Mouse (Mus musculus) heart, postnatal 0 days (tissue): ENCODE results near the gene Hist1h4m. TPM values are rescaled to one million over a fixed set of nuclear protein-coding genes. Genes with fewer than 3 reads are reported as not detected.
"Not testable (repeated sequence)": the region's sequence is repeated elsewhere in the genome, so short reads cannot be mapped to it uniquely, and the experiment has no call there.

Experiments
- ATAC-seq: fragments of 200-750 bp; cut with Nextera tagmentation; 2 replicates; pipeline ENCODE4 v1.8.0; 2017; ENCODE audit warnings: low read depth, moderate number of reproducible peaks, moderate library complexity; ENCODE audit not compliant: insufficient read depth
- DNase-seq: peaks from one replicate; pipeline ENCODE4 v3.0.0-alpha.2; 2016; ENCODE audit warnings: low spot score
- H3K27ac ChIP-seq: fragments of 300-500 bp; sonication (generic); 2 replicates; pipeline ENCODE4 v1.5.1; 2014; ENCODE audit warnings: low read depth, mild to moderate bottlenecking
- H3K27me3 ChIP-seq: fragments of 300-500 bp; sonication (generic); 2 replicates; pipeline ENCODE4 v1.6.1; 2014; ENCODE audit warnings: low read length, mixed read lengths; ENCODE audit not compliant: control insufficient read depth, insufficient read depth
- H3K36me3 ChIP-seq: fragments of 300-500 bp; sonication (generic); replicated peaks from 2 replicates; pipeline ENCODE4 v1.6.1; 2014; ENCODE audit warnings: low read length, mixed read lengths; ENCODE audit not compliant: control insufficient read depth, insufficient read depth
- H3K4me1 ChIP-seq: fragments of 300-500 bp; sonication (generic); 2 replicates; pipeline ENCODE4 v1.6.1; 2014; ENCODE audit warnings: antibody characterized with exemption; ENCODE audit not compliant: control insufficient read depth, insufficient read depth
- H3K4me2 ChIP-seq: fragments of 300-500 bp; sonication (generic); 2 replicates; pipeline ENCODE4 v1.6.1; 2014; ENCODE audit warnings: low read depth, mild to moderate bottlenecking, low read length, moderate library complexity
- H3K4me3 ChIP-seq: fragments of 300-500 bp; sonication (generic); 2 replicates; pipeline ENCODE4 v1.5.1; 2014; ENCODE audit warnings: low read depth, low read length
- H3K9ac ChIP-seq: fragments of 300-500 bp; sonication (generic); replicated peaks from 2 replicates; pipeline ENCODE4 v1.6.1; 2014; ENCODE audit warnings: low read depth, low read length, mixed read lengths
- H3K9me3 ChIP-seq: fragments of 300-500 bp; sonication (generic); replicated peaks from 2 replicates; pipeline ENCODE4 v1.6.1; 2016; ENCODE audit warnings: low read length; ENCODE audit not compliant: control insufficient read depth
- CTCF ChIP-seq: IDR thresholded peaks from 2 replicates; pipeline ENCODE4 v1.5.1; 2016; ENCODE audit warnings: antibody characterized with exemption, control low read depth, low read depth
- EP300 ChIP-seq: IDR thresholded peaks from 2 replicates; pipeline ENCODE4 v1.6.1; 2016; ENCODE audit warnings: antibody characterized with exemption, low read depth
- WGBS: fragments of 180-500 bp; shearing (Covaris S2); extraction: QIAGEN DNeasy Blood & Tissue Kit; methylation state at CpG from one replicate; pipeline ENCODE4 v1.1.7; 2014; 5-methylcytosine and 5-hydroxymethylcytosine counted together
- polyA plus RNA-seq: library from polyadenylated mRNA; unstranded; fragments of >200 nt; fragmentation: Nextera tagmentation; extraction: Ambion mirVana; gene quantifications from 2 replicates; pipeline ENCODE4 v1.2.1, GENCODE M21; 2015
- total RNA-seq: library from RNA; depleted of rRNA; stranded (reverse); fragments of >200 nt; gene quantifications from 2 replicates; pipeline ENCODE4 v1.2.3, GENCODE M21; 2014; ENCODE audit warnings: low replicate concordance

Gene Hist1h4m
- total and polyA plus RNA-seq, 2 experiments from 2014 or later = 2.7 TPM; not detected in 1

DNA sequence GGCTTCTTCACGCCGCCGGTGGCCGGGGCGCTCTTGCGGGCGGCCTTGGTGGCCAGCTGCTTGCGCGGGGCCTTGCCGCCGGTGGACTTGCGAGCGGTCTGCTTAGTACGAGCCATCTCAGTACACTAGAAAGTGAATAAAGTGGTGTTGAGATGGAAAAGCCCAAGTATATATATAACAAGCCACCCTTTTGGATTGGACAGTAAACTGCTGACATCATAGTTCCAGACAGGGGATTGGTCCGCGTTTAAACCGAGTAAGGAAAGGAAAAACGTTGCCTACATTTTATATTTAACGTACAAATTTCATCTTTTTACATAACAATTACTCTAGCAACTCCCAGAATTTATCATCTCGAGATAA lies 28.3 kb upstream of the Hist1h4m start, which contains the start of gene Hist1h3i:
Gene Hist1h3i (minus strand): TSS at position 116 of the 363 bp plus-strand sequence.
- DNase-seq (peak; percentile 96), ATAC-seq (peak; percentile 67)
- H3K4me2 ChIP-seq = peak within 1 kb of the TSS; percentile 68
- peak within 1 kb of the TSS; percentile 84 for H3K27ac ChIP-seq
- WGBS = under 1% methylated on average over 13 of the region's 20 CpGs
- H3K27me3 ChIP-seq = no peaks in the 10 kb centered on the region
- no peaks in the 10 kb centered on the region for H3K36me3 ChIP-seq
- no peaks in the 10 kb centered on the region for H3K9me3 ChIP-seq
- no peak for TF ChIP-seq EP300
- no peak for TF ChIP-seq CTCF
- H3K9ac ChIP-seq = peak within 1 kb of the TSS; percentile 62
- H3K4me3 ChIP-seq = peak within 1 kb of the TSS; percentile 47
- peaks cover 36% of the 10 kb centered on the region for H3K4me1 ChIP-seq

DNA sequence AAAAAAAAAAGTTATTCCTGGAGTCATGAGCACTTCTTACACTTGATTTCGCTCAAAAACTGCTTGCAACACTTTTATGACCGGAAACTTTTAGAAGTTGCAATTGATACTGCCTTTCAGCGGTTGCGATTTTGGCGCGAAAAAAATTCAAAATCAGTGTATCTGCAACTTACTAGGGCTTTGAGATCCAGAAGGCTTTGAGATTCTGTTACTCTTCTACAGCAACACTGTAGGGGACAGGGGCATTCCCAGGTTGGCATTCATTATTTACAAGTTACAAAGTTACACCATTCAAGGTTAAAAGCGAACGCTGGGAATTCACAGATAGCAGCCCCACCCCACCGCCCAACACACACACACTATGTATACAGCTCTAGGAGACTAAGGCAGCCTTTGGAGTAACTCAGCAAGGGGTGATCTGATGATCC lies 27.8 kb upstream of the Hist1h4m start:
- Histone ChIP-seq H3K27ac (peak overlapping the region; percentile 72), H3K4me3 (peak overlapping the region; percentile 47), H3K9ac (peak overlapping the region; percentile 62; the same call in 1 of the 2 replicates), H3K4me1 (peaks cover 34% of the 10 kb centered on the region), H3K27me3 (no peaks in the 10 kb centered on the region), H3K4me2 (peak overlapping the region; percentile 68), H3K9me3 (no peaks in the 10 kb centered on the region), H3K36me3 (no peaks in the 10 kb centered on the region)
- WGBS = 4% methylated on average over 9 of the region's 9 CpGs
- no peak for DNase-seq
- ATAC-seq = no peak
- TF ChIP-seq CTCF = no peak
- no peak for TF ChIP-seq EP300

DNA sequence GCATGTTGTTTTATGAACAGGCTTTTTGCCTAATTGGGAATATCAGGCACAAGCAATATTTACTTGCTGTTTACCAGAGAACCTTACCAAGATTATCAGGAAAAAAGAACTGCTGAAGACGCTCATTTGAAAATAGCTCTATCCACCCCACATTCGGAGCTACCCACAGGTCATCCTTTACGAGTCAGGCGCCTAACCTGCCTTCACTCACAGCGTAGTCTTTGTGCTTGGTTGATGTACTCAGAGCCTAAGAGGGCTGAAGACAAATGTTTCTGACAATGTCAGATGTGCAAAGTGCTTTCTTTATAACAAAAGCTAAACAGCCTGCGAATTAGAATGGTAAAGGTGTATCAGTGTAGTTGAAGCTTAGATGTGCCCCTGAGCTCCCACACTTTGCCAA lies 27.2 kb upstream of the Hist1h4m start:
- 56% methylated on average over 6 of the region's 6 CpGs for WGBS
- no peak for TF ChIP-seq EP300
- TF ChIP-seq CTCF = no peak
- no peak for DNase-seq
- Histone ChIP-seq H3K9me3 (no peaks in the 10 kb centered on the region), H3K4me2 (peak overlapping the region; percentile 68; the same call in 1 of the 2 replicates), H3K27ac (peak overlapping the region; percentile 72), H3K27me3 (no peaks in the 10 kb centered on the region), H3K4me1 (peaks cover 34% of the 10 kb centered on the region), H3K9ac (0 out of 2 replicates have a peak overlapping the region, but pooled peaks have one; percentile 62), H3K36me3 (no peaks in the 10 kb centered on the region), H3K4me3 (no peak overlapping the region)
- ATAC-seq = no peak

DNA sequence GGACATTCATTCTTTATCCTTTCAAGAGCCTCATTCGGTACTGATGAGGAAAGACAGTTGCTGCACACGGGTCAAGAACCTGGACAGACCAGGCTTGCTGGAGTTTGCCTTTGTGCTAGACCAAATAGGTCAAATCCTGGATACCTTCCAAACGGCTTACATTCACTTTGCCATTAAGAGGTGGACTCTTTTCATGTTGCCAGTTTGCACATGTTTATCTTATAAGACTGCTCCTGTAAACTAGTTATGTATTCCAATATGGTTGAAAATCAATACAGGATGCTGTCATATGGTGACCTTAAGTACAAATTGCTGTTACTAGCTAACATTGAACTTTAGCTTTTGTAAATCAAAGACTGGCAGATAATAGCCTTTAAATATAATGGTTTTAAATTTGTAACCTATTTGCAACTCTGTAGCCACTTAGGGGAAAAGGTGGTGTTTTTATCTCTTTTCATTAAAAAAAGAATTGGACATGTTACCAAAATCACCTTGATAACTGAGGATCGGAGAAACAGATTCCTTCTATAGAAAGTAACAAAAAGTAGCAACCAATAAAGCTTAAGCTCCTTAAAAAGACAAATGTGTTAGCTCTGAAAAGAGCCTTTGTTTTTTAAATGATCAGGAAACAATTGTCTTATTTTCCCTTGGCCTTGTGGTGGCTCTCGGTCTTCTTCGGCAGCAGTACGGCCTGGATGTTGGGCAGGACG lies 25.2 kb upstream of the Hist1h4m start:
- DNase-seq (no peak), ATAC-seq (no peak)
- Histone ChIP-seq H3K36me3 (no peaks in the 10 kb centered on the region), H3K4me2 (peak overlapping the region; percentile 50), H3K9me3 (no peaks in the 10 kb centered on the region), H3K4me3 (peak overlapping the region; percentile 45), H3K4me1 (peaks cover 34% of the 10 kb centered on the region), H3K9ac (no peak overlapping the region; the same call in 1 of the 2 replicates), H3K27ac (peak overlapping the region; percentile 77), H3K27me3 (no peaks in the 10 kb centered on the region)
- TF ChIP-seq CTCF (no peak), EP300 (no peak)
- WGBS = 11% methylated on average over 8 of the region's 8 CpGs

DNA sequence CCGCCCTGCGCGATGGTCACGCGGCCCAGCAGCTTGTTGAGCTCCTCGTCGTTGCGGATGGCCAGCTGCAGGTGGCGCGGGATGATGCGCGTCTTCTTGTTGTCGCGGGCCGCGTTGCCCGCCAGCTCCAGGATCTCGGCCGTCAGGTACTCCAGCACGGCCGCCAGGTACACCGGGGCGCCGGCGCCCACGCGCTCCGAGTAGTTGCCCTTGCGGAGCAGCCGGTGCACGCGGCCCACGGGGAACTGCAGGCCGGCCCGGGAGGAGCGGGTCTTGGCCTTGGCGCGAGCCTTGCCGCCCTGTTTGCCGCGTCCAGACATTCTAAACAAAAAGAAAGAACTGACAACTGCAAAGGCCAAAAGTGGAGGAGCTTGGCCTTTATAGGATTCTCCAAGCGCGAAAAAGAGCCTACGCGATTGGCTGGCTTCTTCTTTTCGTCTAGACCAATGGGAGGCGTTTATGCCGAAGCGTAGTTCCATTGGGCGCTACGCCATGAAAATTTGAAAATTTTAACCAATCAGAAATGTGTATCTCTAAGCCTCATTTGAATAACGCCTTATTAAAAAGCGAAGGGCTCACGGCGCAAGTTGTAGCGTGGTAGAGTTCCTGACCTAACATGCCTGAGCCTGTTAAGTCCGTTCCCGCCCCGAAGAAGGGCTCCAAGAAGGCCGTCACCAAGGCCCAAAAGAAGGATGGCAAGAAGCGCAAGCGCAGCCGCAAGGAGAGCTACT lies 24.5 kb upstream of the Hist1h4m start, which contains the start of the genes Hist1h2an and Hist1h2bp:
Gene Hist1h2an (minus strand): TSS at position 320 of the 731 bp plus-strand sequence.
Gene Hist1h2bp (plus strand): TSS at position 563 of the 731 bp plus-strand sequence.
- H3K9ac ChIP-seq, H3K36me3 ChIP-seq, H3K9me3 ChIP-seq, H3K27me3 ChIP-seq: not testable (repeated sequence)
- TF ChIP-seq EP300 = peak; percentile 25; the same call in 1 of the 2 replicates
- DNase-seq (peak; percentile 98), ATAC-seq (peak; percentile 92)
- Histone ChIP-seq H3K4me1 (peaks cover 34% of the 10 kb centered on the region), H3K4me2 (peak within 1 kb of the TSS; percentile 50), H3K27ac (peak within 1 kb of the TSS; percentile 77), H3K4me3 (peak within 1 kb of the TSS; percentile 45)
- WGBS = 0% methylated on average over 34 of the region's 63 CpGs
